Mouse (Mus musculus) liver (tissue): ENCODE results near the gene Prrt2.

Source experiments
- DNase-seq: peaks from one replicate; pipeline ENCODE4 v3.0.0-alpha.2; 2020; ENCODE audit warnings: mixed read lengths

Gene Prrt2

GRCm38 (mm10) chr7:126996449-126996848, 24.6 kb downstream of the Prrt2 start:
- DNase-seq = no peak

- no peak for DNase-seq
Measured at GRCm38 (mm10) chr7:126988816-126989215, 32.2 kb downstream of the Prrt2 start.

- DNase-seq = peak; percentile 30
Measured at GRCm38 (mm10) chr7:126986319-126986718, 34.7 kb downstream of the Prrt2 start.

DNA sequence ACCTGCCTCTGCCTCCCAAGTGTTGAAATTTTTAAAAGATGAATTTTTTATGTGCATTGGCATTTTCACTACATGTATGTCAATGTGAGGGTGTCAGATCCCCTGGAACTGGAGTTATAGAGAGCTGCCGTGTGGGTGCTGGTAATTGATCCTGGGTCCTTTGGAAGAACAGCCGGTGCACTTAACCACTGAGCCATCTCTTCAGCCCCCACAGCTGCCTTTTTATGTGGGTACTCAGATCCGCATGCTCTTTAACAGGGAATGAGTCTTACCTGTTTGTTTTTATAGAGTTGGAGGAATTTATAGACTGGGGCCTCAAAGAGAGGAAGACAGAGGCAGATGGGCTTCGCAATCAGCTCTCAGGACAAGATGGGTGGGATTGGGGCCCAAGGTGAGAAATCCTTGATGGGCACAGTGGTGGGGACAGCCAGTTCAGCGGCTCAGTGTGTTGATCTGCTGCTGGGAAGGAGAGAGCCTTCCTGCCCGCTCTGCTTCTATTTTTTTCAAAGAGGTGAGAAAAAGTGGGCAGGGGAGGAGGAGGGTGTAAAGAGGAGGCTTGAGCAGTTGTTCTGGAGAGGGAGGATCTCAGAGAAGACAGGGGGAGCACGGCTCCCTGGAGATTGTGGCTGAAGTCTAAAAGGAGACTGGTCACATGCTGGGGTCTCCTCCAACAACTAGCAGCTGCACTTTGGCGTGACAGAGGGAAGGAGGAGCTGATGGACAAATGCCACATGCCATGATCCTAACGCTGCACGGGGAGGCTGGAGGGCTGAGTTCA, 36.2 kb downstream of the Prrt2 start:
- DNase-seq = no peak

DNA sequence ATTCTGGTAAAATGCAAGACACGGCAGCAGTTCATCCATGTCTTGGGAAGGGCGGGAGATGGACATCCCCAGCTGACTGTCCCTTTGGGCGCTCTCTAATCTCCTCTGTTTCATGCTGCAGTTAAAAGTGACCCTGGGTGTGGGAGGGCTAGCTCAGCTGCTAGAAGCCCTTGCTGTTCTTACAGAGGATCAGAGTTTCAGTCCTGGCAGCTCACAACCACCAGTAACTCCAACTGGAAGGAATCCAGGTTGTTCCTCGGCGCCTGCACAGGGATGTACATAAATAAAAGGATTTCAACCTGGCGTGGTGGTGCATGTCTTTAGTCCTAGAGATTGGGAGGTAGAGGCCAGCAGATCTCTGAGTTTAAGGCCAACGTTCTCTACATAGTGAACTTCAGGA, 37.9 kb downstream of the Prrt2 start:
- DNase-seq = no peak

- DNase-seq = no peak
Measured at GRCm38 (mm10) chr7:126982054-126982453, 39.0 kb downstream of the Prrt2 start.

DNA sequence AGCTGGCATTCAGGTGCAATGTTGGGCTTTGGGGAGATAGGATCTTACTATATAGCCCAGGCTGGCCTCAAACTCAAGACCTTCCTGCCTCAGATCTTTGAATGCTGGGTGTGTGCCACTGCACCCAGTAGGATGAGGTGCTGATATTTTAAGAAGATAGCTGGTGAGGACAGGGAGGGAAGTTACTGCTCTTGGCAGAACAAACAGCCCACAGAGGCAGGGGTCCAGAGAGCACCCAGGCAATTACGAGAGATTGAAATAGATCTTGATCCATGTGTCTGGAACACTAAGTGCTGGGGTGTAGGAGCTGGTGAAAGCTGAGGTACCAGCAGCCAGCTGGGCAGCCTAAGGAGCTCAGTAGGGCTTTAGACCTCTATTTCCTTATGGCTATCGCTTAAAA, 39.4 kb downstream of the Prrt2 start:
- DNase-seq = no peak

DNA sequence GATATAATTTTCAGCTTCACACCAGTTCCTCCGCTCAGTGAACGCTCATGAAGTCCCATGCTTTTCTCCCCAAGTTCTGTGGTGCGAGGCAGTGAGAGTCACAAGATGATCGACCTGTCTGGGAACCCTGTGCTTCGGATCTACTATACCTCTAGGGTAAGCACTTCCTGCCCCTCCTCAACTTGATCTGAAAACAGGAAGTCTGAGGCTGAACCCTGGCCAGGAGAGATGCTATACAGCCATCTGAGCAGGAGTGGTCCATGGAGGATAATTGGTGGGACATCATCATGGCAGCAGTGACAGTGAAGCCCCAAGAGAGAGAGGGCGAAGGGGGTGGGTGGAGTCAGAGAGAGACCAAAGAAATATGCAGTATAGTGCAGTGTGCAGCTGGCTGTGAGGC, 42.2 kb downstream of the Prrt2 start:
- DNase-seq = no peak

DNA sequence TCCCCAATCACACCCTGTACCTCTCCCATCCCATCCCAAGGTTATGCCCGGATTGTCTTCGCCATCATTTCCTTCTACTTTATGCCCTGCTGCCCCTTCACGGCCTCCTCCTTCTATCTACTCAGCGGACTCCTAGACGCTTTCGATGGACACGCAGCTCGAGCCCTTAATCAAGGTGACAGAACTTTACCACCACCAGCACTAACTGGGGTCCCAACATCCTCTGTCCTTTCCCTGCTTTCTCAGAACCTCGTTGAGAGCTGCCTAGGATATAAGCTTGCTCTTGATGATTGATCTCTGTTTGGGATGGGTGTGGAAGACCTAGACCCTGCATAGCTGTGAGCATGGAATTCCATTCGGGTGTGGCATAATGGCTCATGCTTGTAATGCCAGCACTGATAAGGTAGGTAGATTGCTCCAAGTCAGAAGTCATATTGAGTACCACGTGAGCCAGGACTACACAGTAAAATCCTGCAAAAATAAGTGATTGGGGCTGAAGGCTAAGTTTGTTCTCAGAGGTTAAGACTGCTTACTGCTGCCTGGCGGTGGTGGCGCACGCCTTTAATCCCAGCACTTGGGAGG, 44.0 kb downstream of the Prrt2 start:
- peak; percentile 18 for DNase-seq

GRCm38 (mm10) chr7:126975950-126976866, 44.8 kb downstream of the Prrt2 start, which contains the start of gene Cdiptos:
Cdiptos (minus strand) TSS chr7:126976098.
- peak; percentile 97 for DNase-seq

DNA sequence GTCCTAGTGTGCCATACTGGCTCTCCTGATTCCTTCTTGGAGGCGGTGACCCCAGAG, 45.3 kb downstream of the Prrt2 start, which contains the start of gene Cdipt:
Gene Cdipt, plus strand, starts transcription at position 22 of the 57 bp plus-strand sequence.
- DNase-seq = no peak

- no peak for DNase-seq
Measured at GRCm38 (mm10) chr7:126975493-126975892, 45.5 kb downstream of the Prrt2 start.
